Mouse (Mus musculus) liver, adult 2 months (tissue): ENCODE results near the gene Hsd17b7. TPM values are rescaled to one million over a fixed set of nuclear protein-coding genes. Genes with fewer than 3 reads are reported as not detected.

Experiments used
- DNase-seq: peaks from one replicate; pipeline ENCODE4 v3.0.0-alpha.2; 2011; ENCODE audit warnings: low read depth, low spot score; ENCODE audit errors: extremely low read depth
- H3K27ac ChIP-seq: fragments of 200-500 bp; replicated peaks from 2 replicates; pipeline ENCODE4 v1.5.1; 2012; ENCODE audit warnings: low read depth, mild to moderate bottlenecking, control low read depth, inconsistent platforms, low read length; ENCODE audit not compliant: insufficient read depth
- H3K27me3 ChIP-seq: fragments of 200-500 bp; 2 replicates; pipeline ENCODE4 v1.6.1; 2012; ENCODE audit warnings: mild to moderate bottlenecking, moderate library complexity, low read length, inconsistent platforms; ENCODE audit not compliant: control insufficient read depth, insufficient read depth
- H3K36me3 ChIP-seq: fragments of 200-500 bp; 2 replicates; pipeline ENCODE4 v1.6.1; 2012; ENCODE audit warnings: low read length, inconsistent platforms; ENCODE audit not compliant: control insufficient read depth, insufficient read depth
- H3K4me1 ChIP-seq: fragments of 200-500 bp; 2 replicates; pipeline ENCODE4 v1.6.1; 2011; ENCODE audit warnings: low read length; ENCODE audit not compliant: control insufficient read depth, insufficient read depth
- H3K4me3 ChIP-seq: fragments of 200-500 bp; 2 replicates; pipeline ENCODE4 v1.5.1; 2011; ENCODE audit warnings: low read depth, mild to moderate bottlenecking, control low read depth, low read length, moderate library complexity; ENCODE audit not compliant: insufficient read depth
- H3K79me2 ChIP-seq: fragments of 200-500 bp; 2 replicates; pipeline ENCODE4 v1.6.1; 2012; ENCODE audit warnings: inconsistent platforms, mild to moderate bottlenecking, low read length, moderate library complexity; ENCODE audit not compliant: control insufficient read depth, insufficient read depth
- H3K9ac ChIP-seq: fragments of 200-500 bp; 2 replicates; pipeline ENCODE4 v1.6.1; 2012; ENCODE audit warnings: low read depth, mild to moderate bottlenecking, control low read depth, inconsistent platforms, low read length
- CTCF ChIP-seq: fragments of 200-500 bp; IDR thresholded peaks from 2 replicates; pipeline ENCODE4 v1.5.1; 2011; ENCODE audit warnings: low read depth, low read length, control low read depth
- POLR2A ChIP-seq: fragments of 200-500 bp; IDR thresholded peaks from 2 replicates; pipeline ENCODE4 v1.6.1; 2011; ENCODE audit warnings: low read length, control low read depth; ENCODE audit not compliant: insufficient read depth; ENCODE audit errors: extremely low read depth
- WGBS: fragments of 180-500 bp; shearing (Covaris S2); methylation state at CpG from one replicate; pipeline ENCODE4 v1.1.7; 2018; 5-methylcytosine and 5-hydroxymethylcytosine counted together
- polyA plus RNA-seq: library from polyadenylated mRNA; depleted of rRNA; stranded (reverse); fragments of >200 nt; gene quantifications from 2 replicates; pipeline ENCODE4 v1.2.3, GENCODE M21; 2012
- total RNA-seq: library from RNA; depleted of rRNA; stranded (reverse); fragments of >200 nt; gene quantifications from 2 replicates; pipeline ENCODE4 v1.2.3, GENCODE M21; 2014

The Hsd17b7 gene
- total and polyA plus RNA-seq, 2 experiments = 22.1 to 41.3 TPM

GRCm38 (mm10) chr1:169921710-169922211 is 47.3 kb downstream of the Hsd17b7 start:
- no peaks in the 10 kb centered on the region for H3K36me3 ChIP-seq
- peak overlapping the region; percentile 36; the same call in 1 of the 2 replicates for H3K9ac ChIP-seq
- 11% methylated on average over 8 of the region's 8 CpGs for WGBS
- DNase-seq = peak; percentile 79
- H3K27me3 ChIP-seq = no peaks in the 10 kb centered on the region
- no peaks in the 10 kb centered on the region for H3K79me2 ChIP-seq
- no peak overlapping the region for H3K27ac ChIP-seq
- H3K4me1 ChIP-seq = peaks cover 7% of the 10 kb centered on the region
- TF ChIP-seq POLR2A = no peak
- TF ChIP-seq CTCF = peak; percentile 71
- peak overlapping the region; percentile 45 for H3K4me3 ChIP-seq

- DNase-seq = peak; percentile 92
- Histone ChIP-seq H3K9ac (no peak overlapping the region), H3K79me2 (no peaks in the 10 kb centered on the region), H3K36me3 (no peaks in the 10 kb centered on the region), H3K4me3 (no peak overlapping the region), H3K4me1 (peaks cover 7% of the 10 kb centered on the region), H3K27me3 (no peaks in the 10 kb centered on the region), H3K27ac (no peak overlapping the region)
- peak; percentile 67 for TF ChIP-seq CTCF
- no peak for TF ChIP-seq POLR2A
- WGBS = 5% methylated on average over 11 of the region's 11 CpGs
Observed at GRCm38 (mm10) chr1:169919211-169919610, 49.8 kb downstream of the Hsd17b7 start.

GRCm38 (mm10) chr1:169917998-169918397 is 51.0 kb downstream of the Hsd17b7 start:
- Histone ChIP-seq H3K27me3 (no peaks in the 10 kb centered on the region), H3K9ac (no peak overlapping the region), H3K79me2 (no peaks in the 10 kb centered on the region), H3K4me3 (no peak overlapping the region), H3K27ac (no peak overlapping the region), H3K36me3 (no peaks in the 10 kb centered on the region), H3K4me1 (peaks cover 7% of the 10 kb centered on the region)
- peak; percentile 47 for DNase-seq
- 41% methylated on average over 4 of the region's 4 CpGs for WGBS
- no peak for TF ChIP-seq POLR2A
- TF ChIP-seq CTCF = peak; percentile 80

- DNase-seq = no peak
- H3K36me3 ChIP-seq = no peaks in the 10 kb centered on the region
- H3K79me2 ChIP-seq = no peaks in the 10 kb centered on the region
- WGBS = 63% methylated on average over 9 of the region's 9 CpGs
- no peaks in the 10 kb centered on the region for H3K27me3 ChIP-seq
- no peak overlapping the region for H3K27ac ChIP-seq
- no peak overlapping the region for H3K4me3 ChIP-seq
- H3K4me1 ChIP-seq = peaks cover 7% of the 10 kb centered on the region
- no peak overlapping the region for H3K9ac ChIP-seq
- TF ChIP-seq CTCF = no peak
- no peak for TF ChIP-seq POLR2A
Observed at GRCm38 (mm10) chr1:169917115-169917796, 51.8 kb downstream of the Hsd17b7 start.

- no peaks in the 10 kb centered on the region for H3K27me3 ChIP-seq
- TF ChIP-seq POLR2A (no peak), CTCF (no peak)
- H3K4me1 ChIP-seq = peaks cover 4% of the 10 kb centered on the region
- H3K9ac ChIP-seq = no peak overlapping the region
- no peaks in the 10 kb centered on the region for H3K79me2 ChIP-seq
- H3K36me3 ChIP-seq = no peaks in the 10 kb centered on the region
- H3K27ac ChIP-seq = no peak overlapping the region
- peak; percentile 40 for DNase-seq
- H3K4me3 ChIP-seq = no peak overlapping the region
- 71% methylated on average over 7 of the region's 7 CpGs for WGBS
Observed at GRCm38 (mm10) chr1:169916659-169917058, 52.4 kb downstream of the Hsd17b7 start.

- H3K9ac ChIP-seq = no peak overlapping the region
- H3K27ac ChIP-seq = no peak overlapping the region
- H3K27me3 ChIP-seq = no peaks in the 10 kb centered on the region
- WGBS = 73% methylated on average over 6 of the region's 6 CpGs
- TF ChIP-seq POLR2A = no peak
- TF ChIP-seq CTCF = no peak
- no peaks in the 10 kb centered on the region for H3K36me3 ChIP-seq
- no peak for DNase-seq
- no peaks in the 10 kb centered on the region for H3K4me1 ChIP-seq
- H3K79me2 ChIP-seq = no peaks in the 10 kb centered on the region
- no peak overlapping the region for H3K4me3 ChIP-seq
Observed at GRCm38 (mm10) chr1:169911526-169911925, 57.5 kb downstream of the Hsd17b7 start.
